Mouse (Mus musculus): ENCODE data around the gene Olfr204. TPM values are rescaled to one million over a fixed set of nuclear protein-coding genes. Genes with fewer than 3 reads are reported as not detected.
"Not testable (repeated sequence)": the region's sequence is repeated elsewhere in the genome, so short reads cannot be mapped to it uniquely, and the experiment has no call there.

The Olfr204 gene
- total RNA-seq (2021): not detected

DNA sequence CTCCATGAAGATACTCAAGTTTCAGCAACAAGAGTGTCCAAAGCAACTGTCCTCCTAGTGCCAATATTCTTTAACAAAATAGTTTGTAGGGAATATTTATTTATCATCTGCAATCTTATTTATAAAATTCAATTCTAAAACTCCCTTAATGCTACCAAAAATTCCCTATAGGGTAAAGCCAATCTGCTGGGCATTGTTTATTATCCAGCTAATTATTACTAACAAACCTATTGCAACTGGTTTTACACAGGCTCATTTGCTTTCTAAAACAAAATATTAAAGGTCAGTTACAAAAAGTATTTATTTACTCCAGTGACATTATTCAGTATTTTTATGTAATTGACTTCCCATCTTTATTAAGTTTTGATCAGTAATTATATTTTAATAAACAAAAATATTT, at the start of gene Olfr204:
TSS of gene Olfr204 (minus strand) at position 101 of the 400 bp plus-strand sequence.
- DNase-seq: no peak

DNA sequence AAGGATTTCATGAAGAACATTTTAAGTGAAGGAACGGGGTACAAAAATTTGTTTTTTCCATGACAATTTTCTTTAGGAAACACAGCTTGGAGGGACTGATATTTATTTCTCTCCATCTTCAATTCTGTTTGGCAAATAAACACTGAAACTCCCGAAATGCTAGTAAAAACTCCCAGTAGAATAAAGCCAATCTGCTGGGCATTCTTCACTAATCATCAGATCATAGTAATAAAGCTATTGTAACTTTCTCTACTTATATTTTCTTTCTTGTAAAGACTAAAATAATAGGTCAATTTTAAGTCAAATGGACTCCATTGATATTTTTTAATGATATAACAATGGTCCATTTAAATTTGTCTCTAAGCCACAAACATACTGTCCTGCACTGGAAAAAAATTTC, 45.8 kb upstream of the Olfr204 start, which contains the start of gene Olfr209:
TSS of gene Olfr209 (minus strand) at position 101 of the 400 bp plus-strand sequence.
- DNase-seq: no peak

DNA sequence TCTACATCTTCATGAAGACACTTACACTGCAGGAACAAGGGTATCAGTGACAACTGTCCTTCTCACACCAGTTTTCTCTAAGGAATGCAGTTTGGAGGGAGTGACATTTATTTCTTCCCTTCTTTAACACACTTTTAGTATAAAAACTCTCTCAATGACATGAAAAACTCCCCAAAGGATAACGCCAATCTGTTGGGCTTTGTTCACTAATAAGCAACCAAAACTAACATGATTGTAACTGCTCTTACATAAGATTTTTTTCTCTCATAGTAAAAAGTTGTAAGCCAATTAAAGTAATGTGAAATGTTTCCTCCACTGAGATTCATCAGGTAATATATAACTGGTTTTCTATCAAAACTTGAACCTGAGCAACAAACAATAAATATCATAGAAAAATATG, 31.1 kb upstream of the Olfr204 start, which contains the start of gene Olfr206:
TSS of gene Olfr206 (minus strand) at position 101 of the 400 bp plus-strand sequence.
- DNase-seq: no peak

DNA sequence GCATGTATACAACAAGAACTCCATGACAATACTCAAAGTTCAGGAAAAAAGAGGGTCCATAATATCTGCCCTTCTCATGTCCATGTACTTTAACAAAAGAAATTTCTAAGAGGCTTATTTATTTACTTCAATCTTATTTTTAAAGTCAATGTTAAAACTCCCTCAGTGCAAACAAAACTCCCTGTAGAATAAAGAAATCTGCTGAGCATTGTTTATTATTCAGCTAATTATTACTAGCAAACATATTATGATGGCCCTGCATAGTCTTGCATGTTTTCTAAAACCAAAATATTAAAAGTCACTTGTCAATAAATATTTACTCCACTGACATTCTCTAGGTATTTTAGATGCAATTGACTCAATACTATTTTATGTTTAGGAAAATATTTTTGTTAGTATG, 13.0 kb upstream of the Olfr204 start, which contains the start of gene Olfr205:
TSS of gene Olfr205 (minus strand) at position 101 of the 400 bp plus-strand sequence.
- DNase-seq: no peak

DNA sequence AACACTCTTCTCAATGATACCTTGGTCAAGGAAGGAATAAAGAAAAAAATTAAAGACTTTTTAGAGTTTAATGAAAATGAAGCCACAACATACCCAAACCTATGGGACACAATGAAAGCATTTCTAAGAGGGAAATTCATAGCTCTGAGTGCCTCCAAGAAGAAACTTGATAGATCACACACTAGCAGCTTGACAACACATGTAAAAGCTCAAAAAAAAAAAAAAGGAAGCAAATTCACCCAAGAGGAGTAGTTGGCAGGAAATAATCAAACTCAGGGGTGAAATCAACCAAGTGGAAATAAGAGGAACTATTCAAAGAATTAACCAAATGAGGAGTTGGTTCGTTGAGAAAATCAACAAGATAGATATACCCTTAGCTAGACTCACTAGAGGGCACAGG, 5.2 kb upstream of the Olfr204 start:
- DNase-seq: not testable (repeated sequence)

DNA sequence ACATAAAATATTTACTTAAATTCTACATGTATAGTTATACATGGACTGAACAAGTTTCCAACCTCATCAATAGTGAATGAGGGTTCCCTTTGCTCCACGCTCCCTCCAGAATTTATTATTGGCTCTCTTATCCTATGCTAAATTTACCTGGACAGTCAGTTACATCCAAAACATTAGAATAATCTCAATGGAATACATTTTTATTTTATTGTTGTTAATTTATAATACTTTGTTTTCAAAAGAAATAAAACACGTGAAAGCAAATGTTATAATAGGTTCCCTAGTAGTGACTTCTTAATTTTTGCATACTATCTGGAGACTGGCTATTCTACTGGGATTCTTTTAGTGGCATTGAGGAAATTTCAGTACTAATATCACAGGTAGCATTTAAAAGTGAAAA, 19.5 kb downstream of the Olfr204 start, which contains the start of gene Olfr203:
TSS of gene Olfr203 (plus strand) at position 301 of the 400 bp plus-strand sequence.
- DNase-seq: no peak

DNA sequence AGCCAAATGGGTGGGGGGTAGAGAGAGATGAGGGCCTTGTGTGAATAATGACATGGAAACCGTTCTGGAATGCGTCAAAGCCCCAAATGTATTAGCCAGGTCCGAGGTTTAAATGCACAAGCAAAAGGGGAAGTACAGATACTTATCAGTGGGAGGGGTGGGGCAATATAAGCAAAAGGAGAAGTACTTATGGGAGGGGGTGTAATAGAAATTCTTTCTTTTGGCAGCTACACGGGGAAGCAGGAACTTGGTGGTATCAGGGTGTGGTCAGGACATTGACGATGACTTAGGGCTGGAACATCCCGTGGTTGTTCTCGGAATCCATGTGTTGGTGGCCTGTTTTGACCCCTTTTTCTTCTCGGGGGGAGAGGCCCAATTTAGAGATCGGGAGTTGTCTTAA, 30.5 kb downstream of the Olfr204 start:
- DNase-seq: not testable (repeated sequence)

DNA sequence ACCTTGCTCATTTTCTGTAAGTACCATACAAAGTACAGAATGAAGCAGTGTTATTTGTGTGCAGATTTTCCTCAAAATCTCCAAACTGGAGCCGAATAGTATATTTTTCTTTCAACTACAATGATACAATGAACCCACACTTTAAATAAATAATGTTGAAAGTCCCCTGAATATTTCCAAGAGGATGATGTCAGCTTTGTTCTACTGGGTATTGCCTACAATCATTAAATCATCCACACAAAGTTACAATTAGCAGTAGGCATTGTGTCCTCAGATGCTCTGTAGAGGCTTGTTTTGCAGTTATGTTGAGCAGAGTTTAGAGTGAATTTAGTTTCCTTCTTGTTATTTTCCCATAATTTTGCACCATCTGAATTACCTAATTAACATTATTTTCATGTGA, 31.4 kb downstream of the Olfr204 start, which contains the start of gene Olfr202:
TSS of gene Olfr202 (minus strand) at position 101 of the 400 bp plus-strand sequence.
- no peak for DNase-seq

DNA sequence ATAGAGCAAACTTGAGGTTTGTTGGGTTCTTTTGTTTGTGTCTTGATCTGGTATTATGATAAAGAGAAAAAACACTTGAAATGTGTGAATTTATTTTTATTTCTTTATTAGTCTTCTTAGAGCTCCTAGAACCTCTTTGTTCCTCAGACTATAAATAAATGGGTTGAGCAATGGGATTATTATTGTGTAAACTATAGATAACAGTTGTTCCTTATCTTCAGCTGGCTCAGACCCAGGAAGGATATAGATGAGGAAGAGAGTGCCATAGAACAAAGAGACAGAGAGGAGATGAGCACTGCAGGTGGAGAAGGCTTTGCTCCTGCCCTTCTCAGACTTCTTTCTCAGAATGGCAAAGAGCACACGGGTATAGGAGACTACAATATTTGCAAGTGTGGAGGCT, 34.6 kb downstream of the Olfr204 start:
- no peak for DNase-seq

DNA sequence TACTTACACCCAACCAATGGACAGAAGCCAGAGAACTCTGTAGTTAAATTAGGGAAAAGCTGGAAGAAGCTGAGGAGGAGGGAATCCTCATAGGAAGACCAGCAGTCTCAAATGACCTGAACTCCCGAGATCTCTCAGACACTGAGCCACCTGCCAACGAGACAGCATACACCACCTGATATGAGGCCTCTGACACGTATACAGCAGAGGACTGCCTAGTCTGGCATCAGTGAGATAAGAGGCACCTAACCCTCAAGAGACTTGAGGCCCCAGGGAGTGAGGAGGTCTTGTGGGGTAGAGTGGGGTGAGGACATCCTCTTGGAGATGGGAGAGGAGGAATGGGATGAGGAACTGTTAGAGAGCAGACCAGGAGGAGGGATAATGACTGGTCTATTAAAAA, 37.5 kb downstream of the Olfr204 start:
- no peak for DNase-seq

DNA sequence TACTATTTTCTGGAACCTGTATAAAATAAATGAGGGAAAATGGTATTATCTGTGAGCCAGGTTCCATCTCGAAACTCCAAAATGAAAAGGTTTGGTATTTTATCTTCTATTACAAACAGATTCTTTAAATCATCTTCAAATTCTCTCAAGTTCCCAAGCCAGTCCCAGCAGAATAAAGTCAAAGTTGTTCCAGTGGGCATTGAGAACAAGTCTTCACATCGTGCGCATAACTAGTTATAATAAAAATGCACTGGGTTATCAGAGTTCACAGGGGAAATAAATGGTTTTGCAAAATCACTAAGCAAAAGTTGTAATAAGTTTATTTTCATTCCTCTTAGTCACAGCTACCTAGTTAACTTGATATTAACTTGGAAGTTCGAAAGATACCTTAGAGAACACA, 45.5 kb downstream of the Olfr204 start, which contains the start of gene Olfr201:
TSS of gene Olfr201 (minus strand) at position 101 of the 400 bp plus-strand sequence.
- DNase-seq: not testable (repeated sequence)

DNA sequence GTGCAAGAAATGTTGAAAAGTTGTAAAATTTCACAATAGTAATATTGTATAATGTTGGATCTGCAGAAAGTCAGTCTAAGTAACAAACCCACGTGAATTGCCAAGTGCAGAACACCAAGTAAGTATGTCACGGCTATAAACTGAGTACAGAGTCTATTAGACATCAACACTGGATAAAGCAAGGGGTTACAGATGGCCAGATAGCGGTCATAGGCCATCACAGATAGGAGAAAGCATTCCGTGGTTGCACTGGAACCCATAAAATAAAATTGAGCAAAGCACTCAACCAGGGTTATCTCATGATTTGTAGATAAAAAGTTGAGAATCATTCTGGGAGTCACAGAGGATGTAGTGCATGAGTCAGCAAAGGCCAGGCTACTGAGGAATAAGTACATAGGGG, 49.0 kb downstream of the Olfr204 start:
- DNase-seq: not testable (repeated sequence)

Other genes starting within 250 kb of the Olfr204 start
- not detected for gene Olfr190, start 240.2 kb downstream of the Olfr204 start, total RNA-seq (2021)
- not detected for gene Olfr191, start 228.4 kb downstream of the Olfr204 start, total RNA-seq (2021)
- not detected for gene Olfr193, start 206.4 kb downstream of the Olfr204 start, total RNA-seq (2021)
- not detected for gene Olfr194, start 197.2 kb downstream of the Olfr204 start, total RNA-seq (2021)
- not detected for gene Olfr195, start 171.2 kb downstream of the Olfr204 start, total RNA-seq (2021)
- not detected for gene Olfr196, start 147.8 kb downstream of the Olfr204 start, total RNA-seq (2021)
- gene Olfr198, start 114.7 kb downstream of the Olfr204 start, total RNA-seq (2021): not detected
- gene Olfr199, start 98.5 kb downstream of the Olfr204 start, total RNA-seq (2021): not detected
- gene Olfr201, start 45.6 kb downstream of the Olfr204 start, total RNA-seq (2021): not detected
- gene Olfr202, start 31.5 kb downstream of the Olfr204 start, total RNA-seq (2021): not detected
- gene Olfr203, start 19.4 kb downstream of the Olfr204 start, total RNA-seq (2021): not detected
- not detected for gene Olfr205, start 12.9 kb upstream of the Olfr204 start, total RNA-seq (2021)
- gene Olfr206, start 31.0 kb upstream of the Olfr204 start, total RNA-seq (2021): not detected
- not detected for gene Olfr209, start 45.7 kb upstream of the Olfr204 start, total RNA-seq (2021)
- not detected for gene Gabrr3, start 89.1 kb upstream of the Olfr204 start, total RNA-seq (2021)
- 10 to 100 TPM; 14.2 to 15.1 TPM for gene Riox2, start 153.5 kb upstream of the Olfr204 start, total RNA-seq (2021)

Measured in heart, postnatal 4 days (tissue).